Comparison of ENCODE assay signal across 32 mouse cellular contexts in the genomic region with DNA sequence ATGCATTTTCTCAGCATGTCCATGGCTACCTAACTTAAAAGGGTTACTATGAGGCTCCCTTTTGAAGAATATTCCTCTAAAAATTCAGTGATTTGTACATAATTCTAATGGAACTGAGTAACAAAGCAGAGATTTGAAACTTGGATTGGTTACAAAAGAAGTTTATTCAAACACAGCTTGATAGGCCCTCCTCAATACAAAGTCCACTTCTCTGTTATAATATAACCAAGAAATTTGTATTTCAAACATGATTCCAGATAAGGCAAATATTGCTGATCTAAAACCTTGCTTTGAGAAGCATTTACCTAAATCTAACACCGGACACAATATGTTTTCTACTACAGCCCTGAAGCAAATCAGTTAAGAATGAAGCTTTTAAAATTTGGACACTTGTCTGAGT.
"Had no signal": no experiment of that assay in that cellular context is flagged by ENCODE, and none has a peak within 500 bp of the region (broad histone marks: within the 10 kb centered on the region; RNA-seq: fewer than 3 reads in every experiment).

No protein-coding gene starts in this region.

- H3K9ac ChIP-seq: limb, embryonic 12.5 days; limb, embryonic 13.5 days; limb, embryonic 15.5 days; liver, embryonic 12.5 days; liver, embryonic 13.5 days; liver, embryonic 14.5 days; liver, embryonic 15.5 days; liver, postnatal 0 days; lung, embryonic 14.5 days; lung, embryonic 15.5 days; midbrain, embryonic 12.5 days; midbrain, embryonic 13.5 days; midbrain, embryonic 15.5 days; neural tube, embryonic 12.5 days; neural tube, embryonic 13.5 days had no signal

- H3K36me3 ChIP-seq: limb, embryonic 10.5 days; limb, embryonic 12.5 days; limb, embryonic 13.5 days; limb, embryonic 15.5 days; liver, embryonic 12.5 days; liver, embryonic 13.5 days; liver, embryonic 15.5 days; lung, embryonic 15.5 days; midbrain, embryonic 10.5 days; midbrain, embryonic 12.5 days; midbrain, embryonic 13.5 days; midbrain, embryonic 15.5 days; neural tube, embryonic 12.5 days; neural tube, embryonic 13.5 days had no signal

- H3K27ac ChIP-seq: limb, embryonic 10.5 days; limb, embryonic 12.5 days; limb, embryonic 13.5 days; limb, embryonic 15.5 days; liver, embryonic 12.5 days; liver, embryonic 13.5 days; liver, embryonic 14.5 days; liver, embryonic 15.5 days; lung, embryonic 15.5 days; macrophage; midbrain, embryonic 10.5 days; midbrain, embryonic 12.5 days; midbrain, embryonic 13.5 days; midbrain, embryonic 15.5 days; neural tube, embryonic 12.5 days; neural tube, embryonic 13.5 days had no signal

- H3K4me3 ChIP-seq: limb, embryonic 10.5 days; limb, embryonic 12.5 days; limb, embryonic 13.5 days; limb, embryonic 15.5 days; liver, embryonic 12.5 days; liver, embryonic 13.5 days; liver, embryonic 15.5 days; lung, embryonic 15.5 days; megakaryocyte, embryonic 14.5 days; midbrain, embryonic 10.5 days; midbrain, embryonic 12.5 days; midbrain, embryonic 13.5 days; midbrain, embryonic 15.5 days; myocyte; neural tube, embryonic 12.5 days; neural tube, embryonic 13.5 days had no signal

- H3K27me3 ChIP-seq: limb, embryonic 12.5 days; limb, embryonic 13.5 days; limb, embryonic 15.5 days; liver, embryonic 12.5 days; liver, embryonic 13.5 days; liver, embryonic 15.5 days; lung, embryonic 15.5 days; megakaryocyte, embryonic 14.5 days; midbrain, embryonic 12.5 days; midbrain, embryonic 13.5 days; midbrain, embryonic 15.5 days; neural tube, embryonic 12.5 days; neural tube, embryonic 13.5 days had no signal

- DNase-seq: left cerebral cortex, postnatal 4 days; liver; liver, embryonic 13.5 days; liver, postnatal 0 days; lung, adult 18-20 months; lung, adult 2 months; lung, embryonic 14.5 days; lung, postnatal 10 days; lung, postnatal 14 days; lung, postnatal 36 days; lung, postnatal 4 days; midbrain, embryonic 14.5 days had no signal

- H3K9me3 ChIP-seq: limb, embryonic 10.5 days; limb, embryonic 12.5 days; limb, embryonic 13.5 days; limb, embryonic 15.5 days; liver, embryonic 12.5 days; liver, embryonic 13.5 days; liver, embryonic 15.5 days; lung, embryonic 15.5 days; megakaryocyte, embryonic 14.5 days; midbrain, embryonic 10.5 days; midbrain, embryonic 12.5 days; midbrain, embryonic 13.5 days; midbrain, embryonic 15.5 days; neural tube, embryonic 12.5 days; neural tube, embryonic 13.5 days had no signal

- ATAC-seq: liver, embryonic 12.5 days; liver, postnatal 0 days; lung, postnatal 0 days; midbrain, embryonic 13.5 days; midbrain, embryonic 15.5 days; midbrain, embryonic 16.5 days had no signal

- H3K4me2 ChIP-seq: limb, embryonic 12.5 days; limb, embryonic 13.5 days; limb, embryonic 15.5 days; liver, embryonic 12.5 days; liver, embryonic 13.5 days; liver, embryonic 15.5 days; lung, embryonic 14.5 days; lung, embryonic 15.5 days; midbrain, embryonic 11.5 days; midbrain, embryonic 12.5 days; midbrain, embryonic 13.5 days; midbrain, embryonic 15.5 days; neural tube, embryonic 12.5 days; neural tube, embryonic 13.5 days had no signal

- H3K4me1 ChIP-seq: limb, embryonic 10.5 days; limb, embryonic 12.5 days; limb, embryonic 13.5 days; limb, embryonic 15.5 days; liver, embryonic 12.5 days; liver, embryonic 13.5 days; liver, embryonic 15.5 days; lung, embryonic 15.5 days; megakaryocyte, embryonic 14.5 days; midbrain, embryonic 10.5 days; midbrain, embryonic 12.5 days; midbrain, embryonic 13.5 days; midbrain, embryonic 15.5 days; neural tube, embryonic 12.5 days; neural tube, embryonic 13.5 days had no signal
